Mouse (Mus musculus): ENCODE results near the gene Nipal1.

The Nipal1 gene

DNA sequence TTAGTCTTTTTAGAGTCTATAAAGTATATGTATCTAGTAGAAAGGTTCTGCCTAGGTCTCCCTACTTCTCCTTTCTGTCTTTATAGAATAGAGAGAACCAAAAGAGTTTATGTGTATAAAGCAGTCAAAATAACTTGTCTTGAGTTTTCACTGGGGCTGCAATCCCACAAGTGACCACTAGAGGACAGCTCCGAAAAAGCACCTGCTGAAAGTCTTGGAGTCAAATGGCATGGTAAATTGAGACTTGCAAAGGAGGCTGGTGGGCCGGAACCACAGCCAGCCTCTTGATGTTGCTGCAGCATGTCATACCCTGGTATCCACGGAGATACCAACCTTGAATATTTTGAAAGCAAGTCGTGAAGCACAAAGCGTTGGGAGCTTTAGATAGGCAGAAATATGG is 17.7 kb downstream of the Nipal1 start:
- DNase-seq (ENCODE audit: low spot score), result peak; percentile 5

GRCm38 (mm10) chr5:72666428-72666827 is 18.8 kb downstream of the Nipal1 start:
- no peak for DNase-seq (ENCODE audit: low spot score)

- DNase-seq (ENCODE audit: low spot score), result no peak
These were observed 20.8 kb downstream of the Nipal1 start for GRCm38 (mm10) chr5:72668351-72668750.

- DNase-seq (ENCODE audit: low spot score), result no peak
These were observed 23.6 kb downstream of the Nipal1 start for GRCm38 (mm10) chr5:72671017-72671699.

DNA sequence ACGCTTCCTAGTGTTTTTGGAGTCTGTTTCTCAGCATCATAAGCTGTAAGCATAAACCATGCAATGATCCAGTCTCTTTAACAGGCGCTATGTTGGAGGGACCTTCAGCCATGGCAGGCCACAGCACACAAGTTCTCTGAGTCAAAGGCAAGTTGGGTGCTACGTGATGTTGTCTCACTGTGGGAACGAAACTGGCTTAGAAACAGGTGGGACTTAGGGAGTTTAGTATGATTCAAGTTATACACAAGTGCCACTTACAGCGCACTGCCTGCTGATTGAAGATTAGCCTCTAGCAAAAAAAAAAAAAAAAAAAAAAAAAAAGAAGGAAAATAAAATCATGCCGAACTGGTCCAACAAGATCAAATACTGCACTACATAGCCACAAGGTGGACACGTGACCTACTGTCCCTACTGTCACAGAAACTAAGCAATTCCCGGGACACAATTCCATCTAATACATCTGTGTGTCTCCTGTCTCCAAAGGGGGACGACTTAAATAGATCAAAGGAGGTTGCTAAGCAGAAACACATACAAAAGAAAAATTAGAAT is 27.5 kb downstream of the Nipal1 start:
- DNase-seq (ENCODE audit: low spot score), result no peak

GRCm38 (mm10) chr5:72681451-72681850 is 33.9 kb downstream of the Nipal1 start:
- DNase-seq (ENCODE audit: low spot score), result no peak

DNA sequence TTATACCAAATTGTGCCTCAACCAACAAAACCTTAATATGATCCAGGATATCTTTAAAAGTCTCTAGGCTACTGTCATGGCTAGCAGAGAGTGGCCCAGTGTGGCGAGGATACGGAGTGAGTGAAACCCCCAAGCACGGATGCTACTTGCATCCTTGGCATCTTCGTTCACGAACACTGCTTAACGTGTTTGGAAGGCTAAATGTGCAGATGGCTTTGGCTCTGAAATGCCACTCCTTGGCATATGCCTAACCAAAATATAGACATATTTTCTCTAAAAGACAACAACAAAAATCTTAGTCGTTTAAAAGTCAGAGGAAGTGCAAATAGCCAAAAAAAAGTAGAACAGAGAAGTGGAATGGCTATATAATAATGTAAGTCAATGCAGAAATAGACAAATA is 42.0 kb downstream of the Nipal1 start:
- DNase-seq (ENCODE audit: low spot score), result no peak

- no peak for DNase-seq (ENCODE audit: low spot score)
These were observed 42.9 kb downstream of the Nipal1 start for GRCm38 (mm10) chr5:72690516-72690915.

- no peak for DNase-seq (ENCODE audit: low spot score)
These were observed 47.1 kb downstream of the Nipal1 start for GRCm38 (mm10) chr5:72694684-72695083.

DNA sequence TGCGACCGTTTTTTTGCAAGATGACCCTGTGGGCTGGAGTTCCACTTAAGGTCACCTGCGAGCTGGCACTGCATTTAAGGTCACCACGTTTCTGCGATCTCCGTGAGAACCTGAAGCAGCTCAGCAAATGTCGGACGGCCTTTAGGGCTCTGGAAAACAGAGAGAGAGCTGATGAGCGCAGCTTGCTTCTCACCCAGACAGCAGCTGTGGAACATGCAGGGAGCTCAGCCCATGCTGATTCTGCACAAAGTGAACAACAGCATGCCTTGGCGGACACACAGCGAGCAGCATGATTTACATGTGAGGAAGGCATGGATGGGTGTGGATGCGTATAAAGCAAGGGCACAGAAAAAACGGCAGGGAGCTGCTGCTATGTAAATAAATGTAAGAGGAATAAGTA is 48.9 kb downstream of the Nipal1 start:
- no peak for DNase-seq (ENCODE audit: low spot score)

GRCm38 (mm10) chr5:72698343-72698742 is 50.7 kb downstream of the Nipal1 start:
- DNase-seq (ENCODE audit: low spot score), result no peak

- DNase-seq (ENCODE audit: low spot score), result no peak
These were observed 51.4 kb downstream of the Nipal1 start for GRCm38 (mm10) chr5:72698818-72699499.

DNA sequence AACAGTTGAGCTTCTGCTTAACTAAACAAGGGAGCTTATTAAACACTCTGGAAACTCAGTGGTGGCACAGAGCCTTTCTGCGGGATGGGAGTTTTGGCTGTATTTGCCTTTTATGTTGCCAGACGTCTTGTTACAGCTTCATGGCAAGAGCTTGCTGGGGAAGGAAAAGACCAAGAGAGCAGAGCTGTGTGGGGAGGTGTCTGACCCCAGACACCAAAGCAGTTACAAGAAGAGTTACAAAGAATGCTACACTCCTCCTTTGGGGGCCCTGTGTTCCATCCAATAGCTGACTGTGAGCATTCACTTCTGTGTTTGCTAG is 51.9 kb downstream of the Nipal1 start:
- DNase-seq (ENCODE audit: low spot score), result no peak

DNA sequence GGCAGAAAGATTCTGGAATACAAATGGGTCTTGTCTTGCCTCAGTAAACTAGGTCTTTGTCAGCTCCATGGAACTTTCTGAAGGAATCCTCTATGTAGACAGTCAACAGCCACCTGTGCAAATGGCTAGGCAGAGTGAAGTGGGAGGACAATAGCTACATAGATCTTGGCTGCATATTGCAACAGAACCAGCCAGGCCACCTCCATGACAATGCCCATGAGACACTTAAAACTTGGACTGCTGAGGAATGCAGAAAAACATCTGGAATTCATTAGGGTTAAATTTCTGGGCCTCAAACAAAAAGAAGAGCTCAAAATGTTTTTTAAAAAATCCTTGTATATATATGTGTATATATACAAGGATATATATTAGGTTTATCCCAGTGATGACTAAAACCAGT is 54.6 kb downstream of the Nipal1 start:
- DNase-seq (ENCODE audit: low spot score), result no peak

DNA sequence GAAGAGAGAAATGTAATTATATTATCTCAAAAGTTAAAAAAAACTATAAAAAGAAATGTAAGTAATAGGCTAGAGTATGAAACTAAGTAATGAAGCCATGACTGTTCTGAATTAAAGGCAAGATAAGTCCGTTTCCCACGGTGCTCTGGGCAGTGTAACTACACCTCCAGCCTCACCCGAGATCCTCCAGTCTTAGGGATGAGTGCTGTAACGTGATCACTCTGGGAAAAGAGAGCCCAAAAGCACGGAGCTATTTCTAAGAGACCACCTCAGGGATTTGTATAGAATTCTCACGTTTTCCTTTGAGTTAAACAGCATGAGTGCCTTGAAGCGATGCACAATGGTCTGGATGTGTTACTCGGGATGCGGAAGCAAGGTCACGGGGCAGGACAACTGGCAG is 58.5 kb downstream of the Nipal1 start:
- no peak for DNase-seq (ENCODE audit: low spot score)

- no peak for DNase-seq (ENCODE audit: low spot score)
These were observed 59.1 kb downstream of the Nipal1 start for GRCm38 (mm10) chr5:72706722-72707121.

- no peak for DNase-seq (ENCODE audit: low spot score)
These were observed 61.9 kb downstream of the Nipal1 start for GRCm38 (mm10) chr5:72709451-72709850.

DNA sequence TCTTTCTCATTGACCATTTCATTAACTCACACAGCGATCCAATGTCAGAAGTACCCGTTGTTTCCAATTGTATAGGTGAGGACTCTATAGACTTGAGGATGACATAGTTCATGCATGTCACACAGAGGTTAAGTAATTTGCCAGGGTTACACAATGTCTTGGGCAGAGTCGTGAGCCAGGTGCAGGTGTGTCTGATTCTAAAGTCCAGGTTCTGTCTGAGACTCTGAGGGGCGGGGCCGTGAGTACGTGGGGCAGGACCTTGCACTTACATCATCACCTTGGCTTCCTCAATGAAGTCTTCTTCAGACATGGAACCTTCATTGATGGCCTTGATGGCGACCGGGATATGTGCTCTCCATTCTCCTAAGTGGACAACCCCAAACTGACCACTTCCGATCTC is 62.4 kb downstream of the Nipal1 start:
- DNase-seq (ENCODE audit: low spot score), result no peak

DNA sequence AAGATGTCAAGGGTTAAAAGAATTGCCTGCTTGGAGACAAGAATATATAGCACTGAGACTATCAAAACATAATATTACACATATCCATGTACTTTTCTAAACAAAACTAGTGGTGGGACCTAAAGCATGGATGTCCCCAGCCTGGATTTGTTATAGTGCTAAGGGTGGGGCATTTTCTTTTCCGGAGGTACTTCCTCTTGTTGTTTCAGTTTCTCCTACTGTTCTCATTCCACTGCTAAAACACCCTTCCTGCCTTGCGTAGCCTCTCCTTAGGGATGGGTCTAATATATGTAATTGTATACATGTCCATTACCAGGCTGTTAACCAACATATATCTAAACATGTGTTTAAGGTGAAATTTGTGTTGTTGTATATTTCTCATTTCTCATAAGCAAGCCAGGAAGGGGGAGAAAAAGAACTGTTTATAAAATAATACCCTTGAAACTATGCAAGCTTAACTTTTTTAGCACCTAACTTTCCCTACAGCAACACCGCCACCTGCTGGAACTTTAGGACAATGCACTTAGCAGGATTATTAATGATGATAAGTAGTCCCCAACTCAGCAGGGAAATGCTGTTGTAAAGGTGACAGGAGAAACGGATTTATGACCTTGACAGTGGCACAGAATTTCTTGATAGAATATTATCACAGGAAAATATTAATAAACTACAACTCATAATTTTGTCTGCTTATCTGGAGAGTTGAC is 63.1 kb downstream of the Nipal1 start:
- peak; percentile 21 for DNase-seq (ENCODE audit: low spot score)

GRCm38 (mm10) chr5:72720587-72720986 is 73.0 kb downstream of the Nipal1 start:
- DNase-seq (ENCODE audit: low spot score), result no peak

All from spleen, adult 12 weeks (tissue).